Mouse (Mus musculus) c-Kit-positive CD71-positive TER-119-negative erythroid progenitor cells, embryonic 14.5 days (primary cell): ENCODE results near the gene B430306N03Rik.
"Not testable (repeated sequence)": the region's sequence is repeated elsewhere in the genome, so short reads cannot be mapped to it uniquely, and the experiment has no call there.

ENCODE experiments used
- DNase-seq: peaks from one replicate; pipeline ENCODE4 v3.0.0-alpha.2; 2013; ENCODE audit warnings: low read depth

The B430306N03Rik gene

DNA sequence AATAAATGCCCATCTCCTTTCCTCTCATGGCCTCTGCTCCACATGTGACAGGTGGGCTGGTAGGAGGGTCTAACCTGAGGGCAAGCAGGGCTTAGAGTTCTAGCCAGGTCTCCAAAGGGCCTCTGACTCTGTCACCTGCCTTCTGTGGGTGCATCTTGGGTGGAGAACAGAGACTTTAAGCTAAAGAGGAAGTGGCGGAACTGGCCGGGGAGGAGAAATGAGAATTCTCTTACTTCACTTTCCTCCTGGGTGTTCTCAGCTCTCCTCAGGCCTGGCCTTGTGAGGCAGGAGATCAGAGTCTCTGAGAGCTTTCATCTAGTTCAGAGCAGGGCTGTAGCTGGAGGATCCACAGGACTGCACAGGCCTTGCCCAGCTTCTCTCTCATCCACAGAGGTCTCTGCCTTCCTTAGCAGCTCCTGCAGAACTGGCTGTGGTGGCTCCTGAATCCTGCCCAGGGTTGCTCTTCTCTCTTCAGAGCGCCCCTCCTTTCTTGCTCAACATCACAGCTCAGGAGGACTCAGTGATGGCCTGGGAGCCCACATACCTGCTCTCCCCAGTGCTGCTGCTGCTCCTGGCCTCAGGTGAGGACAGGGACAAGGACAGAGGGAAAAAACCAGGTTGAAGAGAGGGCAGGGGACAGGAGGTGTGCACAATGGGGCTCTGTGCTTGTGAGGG, at the start of gene B430306N03Rik:
Gene B430306N03Rik, plus strand, starts transcription at position 237 of the 675 bp plus-strand sequence.
- not testable (repeated sequence) for DNase-seq

DNA sequence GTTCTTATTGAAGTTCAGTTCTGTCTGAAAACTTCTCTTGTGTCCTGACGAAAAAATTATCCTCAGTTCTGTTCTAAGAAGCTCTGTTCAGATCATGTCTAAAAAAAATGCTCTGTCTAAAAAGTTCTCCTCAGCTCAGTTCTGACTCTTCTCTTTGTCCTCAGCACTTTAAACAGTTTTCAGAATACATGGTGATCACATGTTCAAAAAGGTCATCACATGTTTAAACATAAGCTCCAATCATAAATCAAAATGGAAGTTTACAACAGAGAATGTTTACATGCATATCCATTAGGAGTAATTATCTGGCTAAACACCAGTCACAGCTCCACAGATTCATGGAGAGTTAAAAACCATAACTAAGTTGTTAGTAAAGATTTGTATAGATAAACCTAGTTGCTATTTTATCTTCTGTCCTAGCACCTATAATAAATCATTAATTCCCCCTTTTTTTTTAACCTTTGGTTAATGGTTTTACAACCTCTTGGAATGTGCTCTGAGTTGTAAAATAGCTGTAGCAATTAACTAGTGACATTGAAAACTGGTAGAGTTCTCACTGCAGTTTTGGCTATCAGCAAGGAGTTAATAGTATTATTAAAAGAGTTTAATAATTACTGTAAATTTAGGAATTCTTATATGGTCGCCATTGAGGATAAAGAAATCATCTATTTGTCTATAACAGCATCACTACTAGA, 49.2 kb upstream of the B430306N03Rik start:
- DNase-seq, result no peak

DNA sequence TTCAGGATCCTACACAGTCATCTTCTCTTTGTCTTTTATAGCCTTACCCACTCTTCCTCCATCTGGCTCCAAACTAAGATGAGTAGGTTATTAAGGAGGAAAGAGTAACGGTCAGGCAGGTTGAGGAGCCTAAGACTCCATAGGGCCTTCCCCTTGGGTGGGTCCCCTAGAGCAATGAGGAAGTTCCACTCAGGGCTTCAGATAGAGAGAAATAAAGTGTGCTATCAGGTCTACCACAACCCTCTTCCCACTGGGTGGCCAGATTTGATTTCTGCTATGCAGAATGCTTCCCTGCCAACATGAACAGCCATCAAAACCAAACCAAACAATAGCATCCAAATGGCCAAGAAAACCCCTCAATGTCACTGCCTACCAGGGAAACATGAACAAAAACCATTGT, 48.4 kb upstream of the B430306N03Rik start:
- DNase-seq, result no peak

DNA sequence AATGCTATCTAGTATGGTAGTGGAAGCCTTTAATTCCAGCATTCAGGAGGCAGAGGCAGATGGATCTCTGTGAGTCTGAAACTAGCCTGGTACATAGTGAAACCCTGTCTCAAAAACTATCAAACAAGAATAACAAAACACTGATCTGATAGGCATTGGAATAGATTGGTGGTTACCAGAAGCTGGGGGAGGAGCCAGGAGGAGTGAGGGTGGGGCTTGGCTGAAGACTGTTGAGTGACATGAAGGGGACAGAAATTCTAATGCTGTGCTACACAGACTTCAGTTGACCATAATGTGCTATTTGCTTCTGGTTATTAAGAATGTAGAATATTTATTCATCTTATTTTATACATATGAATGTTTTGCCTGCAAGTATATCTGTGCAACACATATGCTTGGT, 47.7 kb upstream of the B430306N03Rik start:
- no peak for DNase-seq

DNA sequence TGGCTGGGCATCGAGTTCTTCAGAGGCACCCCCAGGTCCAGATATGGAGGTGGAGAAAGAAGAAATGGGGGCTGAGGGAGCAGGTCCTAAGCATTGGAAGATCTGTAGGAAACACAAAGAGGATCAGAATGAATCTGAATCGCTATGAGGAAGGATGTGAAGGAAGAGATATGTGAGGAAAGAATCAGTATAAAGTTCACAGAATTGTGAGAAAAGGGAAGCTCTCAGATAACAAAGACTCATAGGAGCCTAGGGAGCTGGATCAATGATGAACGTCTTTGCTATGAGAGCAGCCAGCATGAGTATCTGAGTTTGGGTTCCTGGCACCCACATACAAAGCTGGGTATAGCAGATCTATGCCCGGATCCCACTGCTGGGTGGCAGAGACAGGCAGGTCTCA, 46.1 kb upstream of the B430306N03Rik start:
- DNase-seq, result no peak

- peak; percentile 84 for DNase-seq
Observed at GRCm38 (mm10) chr17:48272158-48272557, 43.8 kb upstream of the B430306N03Rik start.

- no peak for DNase-seq
Observed at GRCm38 (mm10) chr17:48272598-48272997, 43.3 kb upstream of the B430306N03Rik start.

GRCm38 (mm10) chr17:48274098-48274497, 41.8 kb upstream of the B430306N03Rik start:
- no peak for DNase-seq

- DNase-seq, result peak; percentile 79
Observed at GRCm38 (mm10) chr17:48274885-48275284, 41.1 kb upstream of the B430306N03Rik start.

DNA sequence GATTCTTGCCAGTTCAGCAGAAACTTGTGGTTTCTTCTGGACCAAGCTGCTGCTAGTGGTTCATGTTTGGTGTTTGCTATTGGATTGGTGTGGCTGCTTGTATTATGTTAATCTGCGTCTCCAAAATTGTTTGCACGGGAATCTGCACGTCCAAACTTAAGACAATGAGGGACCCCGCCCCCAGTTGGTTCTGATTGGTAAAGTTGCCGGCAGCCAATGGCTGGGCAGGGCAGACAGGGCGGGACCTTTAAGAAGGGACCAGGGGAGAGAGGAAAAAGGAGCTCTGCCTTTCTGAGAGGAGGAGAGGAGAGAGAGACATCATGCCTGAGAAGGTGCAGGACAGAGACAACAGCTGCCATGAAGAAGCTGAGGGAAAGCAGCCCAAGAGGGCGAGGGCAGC, 40.2 kb upstream of the B430306N03Rik start:
- no peak for DNase-seq

DNA sequence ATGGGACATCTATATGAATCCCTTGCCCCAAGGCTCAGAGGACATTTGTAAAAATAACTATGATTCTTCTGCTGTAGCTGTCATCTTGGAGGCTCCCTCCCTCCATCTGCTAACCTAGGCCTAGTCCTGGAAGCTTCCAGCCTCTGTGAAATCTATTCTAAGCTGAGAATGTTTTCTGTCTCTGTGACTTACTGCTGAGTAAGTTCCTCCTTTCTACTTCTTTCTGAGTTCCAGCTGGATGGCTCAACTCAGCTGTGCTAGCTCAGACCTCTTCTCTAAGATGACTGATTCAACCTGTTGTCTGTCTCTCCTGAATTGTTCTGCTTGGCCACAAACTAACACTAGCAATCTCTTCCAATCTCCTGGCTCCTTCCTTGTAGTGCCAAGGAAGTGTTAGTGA, 37.6 kb upstream of the B430306N03Rik start:
- no peak for DNase-seq

DNA sequence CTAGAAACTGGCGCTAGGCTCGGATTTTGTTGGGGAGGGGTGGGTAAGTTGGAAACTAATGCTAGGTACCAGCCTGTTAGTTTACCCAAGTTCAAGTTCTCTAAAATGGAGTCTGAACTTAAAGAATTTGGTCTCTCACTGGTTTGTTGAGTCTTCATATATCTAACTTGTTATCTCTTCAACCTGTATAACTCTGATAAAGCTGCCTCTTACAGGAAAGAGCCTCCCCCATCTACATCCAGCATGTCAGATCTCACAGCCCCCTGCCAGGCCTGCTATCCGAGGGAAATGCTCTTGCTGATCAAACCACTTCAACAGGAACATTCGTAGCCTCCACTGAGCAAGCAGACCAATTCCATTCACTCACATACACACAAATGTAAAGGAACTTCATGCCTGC, 36.9 kb upstream of the B430306N03Rik start:
- DNase-seq, result no peak

DNA sequence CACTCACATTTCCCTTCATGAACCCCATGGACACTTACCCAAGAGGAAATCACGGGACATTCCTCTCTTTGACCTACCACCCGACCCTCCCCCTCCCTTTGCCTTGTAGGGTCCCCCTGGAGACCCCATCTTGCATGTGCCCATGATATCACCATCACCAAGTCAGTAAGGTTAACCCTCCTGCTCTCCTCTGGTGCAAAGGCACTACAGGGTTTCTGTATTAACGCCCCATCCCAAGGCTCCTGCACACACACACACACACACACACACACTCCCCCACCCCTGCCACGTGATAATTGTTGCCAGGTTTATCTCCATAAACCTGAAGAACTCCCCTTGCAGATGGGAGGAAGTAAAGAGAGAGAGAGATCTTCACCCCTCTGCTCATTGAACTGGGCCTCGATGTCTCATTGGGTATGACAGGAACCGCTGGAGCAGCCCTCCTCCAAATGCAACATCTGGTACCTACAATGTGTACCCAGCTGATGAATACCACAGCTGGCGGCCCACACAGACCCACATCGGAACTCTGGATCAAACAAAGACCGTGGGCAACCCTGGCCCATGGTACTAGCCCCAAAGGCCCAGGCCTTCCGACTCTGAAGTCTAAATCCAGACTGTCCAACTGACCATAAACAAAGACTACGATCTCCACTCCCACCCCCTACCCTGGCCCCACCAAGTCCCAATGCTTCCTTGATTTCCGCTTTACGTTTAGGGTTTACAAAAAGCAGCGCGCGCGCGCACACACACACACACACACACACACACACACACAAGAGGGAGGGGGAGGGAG, 34.8 kb upstream of the B430306N03Rik start:
- no peak for DNase-seq

- DNase-seq, result no peak
Observed at GRCm38 (mm10) chr17:48281739-48282085, 34.2 kb upstream of the B430306N03Rik start.

- DNase-seq, result no peak
Observed at GRCm38 (mm10) chr17:48286765-48287164, 29.2 kb upstream of the B430306N03Rik start.

DNA sequence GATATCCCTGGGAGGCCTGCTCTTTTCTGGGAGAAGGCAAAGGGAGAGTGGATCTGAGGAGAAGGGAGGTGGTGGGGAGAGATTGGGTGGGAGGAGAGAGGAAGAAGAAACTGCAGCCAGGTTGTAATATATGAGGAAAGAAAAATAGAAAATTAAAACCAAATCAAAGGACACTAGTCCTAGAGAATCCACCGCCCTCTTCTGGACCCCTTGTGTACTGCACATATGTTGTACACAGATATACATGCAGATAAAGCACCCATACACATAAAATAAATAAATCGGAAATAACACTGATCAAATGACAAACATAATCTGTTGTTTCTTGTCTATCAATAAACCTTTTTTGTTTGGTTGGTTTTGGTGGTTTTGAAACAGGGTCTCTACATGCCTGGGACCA, 28.7 kb upstream of the B430306N03Rik start:
- DNase-seq, result no peak

GRCm38 (mm10) chr17:48293500-48294194, 22.3 kb upstream of the B430306N03Rik start:
- DNase-seq, result no peak

GRCm38 (mm10) chr17:48299203-48299602, 16.7 kb upstream of the B430306N03Rik start, which contains the start of gene Treml2:
Gene Treml2, plus strand, starts transcription at chr17:48299498.
- peak; percentile 80 for DNase-seq

DNA sequence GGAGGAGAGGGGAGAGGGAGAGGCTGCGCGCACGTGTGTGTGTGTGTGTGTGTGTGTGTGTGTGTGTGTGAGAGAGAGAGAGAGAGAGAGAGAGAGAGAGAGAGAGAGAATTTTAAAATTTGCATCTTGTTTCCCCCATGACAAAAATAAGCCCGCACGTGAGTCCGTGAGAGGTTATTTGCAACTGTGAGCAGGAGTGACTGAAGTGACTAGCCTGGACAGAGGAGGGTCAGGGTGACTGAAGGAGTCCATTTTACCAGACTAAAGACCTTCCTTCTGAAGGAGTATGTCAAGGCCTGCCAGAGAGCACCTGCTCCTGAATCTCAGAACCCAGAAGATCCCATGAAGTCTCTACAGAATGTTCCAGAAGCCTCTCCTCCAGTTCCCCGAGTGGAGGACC, 16.2 kb upstream of the B430306N03Rik start:
- DNase-seq, result no peak

DNA sequence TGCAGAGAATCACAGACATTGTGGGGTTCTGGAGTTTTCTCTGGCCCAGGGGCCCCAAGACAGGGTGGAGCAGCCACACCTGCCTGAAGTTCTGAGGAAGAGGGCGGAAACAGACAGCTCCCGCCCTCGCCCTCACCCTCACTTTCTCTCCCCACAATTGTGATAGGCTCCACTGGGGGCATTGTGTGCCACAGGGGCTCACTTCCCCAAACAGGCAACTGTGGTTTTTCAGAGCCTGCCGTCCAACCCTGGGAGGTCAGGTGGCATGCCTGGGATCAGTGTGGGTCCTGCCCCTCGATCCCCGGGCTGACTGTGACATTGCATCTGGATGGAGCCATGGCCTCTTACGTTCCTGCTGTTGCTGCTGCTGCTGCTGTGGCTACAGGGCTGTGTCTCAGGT, 15.7 kb upstream of the B430306N03Rik start:
- peak; percentile 48 for DNase-seq

DNA sequence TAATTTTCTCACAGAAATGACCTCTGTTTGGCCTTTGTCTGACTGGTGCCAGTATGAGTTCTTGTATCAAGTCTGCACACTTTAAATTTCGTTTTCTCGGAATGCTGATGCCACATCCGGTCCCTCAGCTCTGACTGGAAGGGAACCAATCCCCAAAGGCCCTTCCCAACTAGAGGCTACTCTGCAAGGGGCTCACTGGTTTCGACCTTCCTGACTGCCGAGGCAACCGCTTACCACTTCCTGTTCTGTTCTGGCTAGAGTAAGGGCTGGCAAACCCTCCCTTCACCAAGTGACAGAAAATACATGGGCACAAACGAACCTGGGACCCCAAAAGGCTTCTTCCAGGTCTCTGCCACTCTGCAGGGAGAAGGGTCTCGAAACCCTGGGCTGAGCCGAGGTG, 15.1 kb upstream of the B430306N03Rik start:
- no peak for DNase-seq

- DNase-seq, result no peak
Observed at GRCm38 (mm10) chr17:48301792-48302191, 14.1 kb upstream of the B430306N03Rik start.
